Mouse (Mus musculus) c-Kit-positive CD71-positive TER-119-positive erythroid progenitor cells, embryonic 14.5 days (primary cell): ENCODE measurements around the gene Gm44965.

Experiments
- DNase-seq: peaks from one replicate; pipeline ENCODE4 v3.0.0-alpha.2; 2013; ENCODE audit warnings: low spot score

Gm44965 gene

GRCm38 (mm10) chr6:48668022-48668421 lies 74.3 kb downstream of the Gm44965 start:
- DNase-seq = no peak
